Mouse (Mus musculus): Measurements from ENCODE around the gene B230217C12Rik.

B230217C12Rik gene

GRCm38 (mm10) chr11:97809235-97810121 lies 31.1 kb upstream of the B230217C12Rik start:
- DNase-seq, result no peak

- DNase-seq, result peak; percentile 46
Observed at GRCm38 (mm10) chr11:97810356-97810755, 30.2 kb upstream of the B230217C12Rik start.

GRCm38 (mm10) chr11:97810970-97811369 lies 29.6 kb upstream of the B230217C12Rik start:
- no peak for DNase-seq

- DNase-seq, result no peak
Observed at GRCm38 (mm10) chr11:97811569-97812362, 28.8 kb upstream of the B230217C12Rik start.

- DNase-seq, result no peak
Observed at GRCm38 (mm10) chr11:97812491-97812921, 28.1 kb upstream of the B230217C12Rik start.

- no peak for DNase-seq
Observed at GRCm38 (mm10) chr11:97813085-97813484, 27.5 kb upstream of the B230217C12Rik start.

GRCm38 (mm10) chr11:97813746-97814515 lies 26.6 kb upstream of the B230217C12Rik start:
- no peak for DNase-seq

GRCm38 (mm10) chr11:97815736-97816135 lies 24.8 kb upstream of the B230217C12Rik start:
- no peak for DNase-seq

- no peak for DNase-seq
Observed at GRCm38 (mm10) chr11:97816176-97816575, 24.4 kb upstream of the B230217C12Rik start.

GRCm38 (mm10) chr11:97816916-97817315 lies 23.7 kb upstream of the B230217C12Rik start:
- no peak for DNase-seq

- DNase-seq, result no peak
Observed at GRCm38 (mm10) chr11:97817379-97817778, 23.2 kb upstream of the B230217C12Rik start.

- DNase-seq, result no peak
Observed at GRCm38 (mm10) chr11:97818003-97818402, 22.6 kb upstream of the B230217C12Rik start.

- no peak for DNase-seq
Observed at GRCm38 (mm10) chr11:97818571-97818970, 22.0 kb upstream of the B230217C12Rik start.

GRCm38 (mm10) chr11:97819102-97819501 lies 21.5 kb upstream of the B230217C12Rik start:
- DNase-seq, result no peak

GRCm38 (mm10) chr11:97819923-97820322 lies 20.7 kb upstream of the B230217C12Rik start:
- DNase-seq, result no peak

GRCm38 (mm10) chr11:97820840-97821239 lies 19.7 kb upstream of the B230217C12Rik start:
- no peak for DNase-seq

GRCm38 (mm10) chr11:97821401-97822064 lies 19.0 kb upstream of the B230217C12Rik start:
- no peak for DNase-seq

- no peak for DNase-seq
Observed at GRCm38 (mm10) chr11:97822840-97823603, 17.6 kb upstream of the B230217C12Rik start.

GRCm38 (mm10) chr11:97824168-97824567 lies 16.4 kb upstream of the B230217C12Rik start:
- no peak for DNase-seq

GRCm38 (mm10) chr11:97824895-97825294 lies 15.7 kb upstream of the B230217C12Rik start:
- no peak for DNase-seq

- DNase-seq, result peak; percentile 88
Observed at GRCm38 (mm10) chr11:97825295-97825694, 15.3 kb upstream of the B230217C12Rik start.
